Mouse (Mus musculus): ENCODE data around the gene Klhl5. TPM values are rescaled to one million over a fixed set of nuclear protein-coding genes. Genes with fewer than 3 reads are reported as not detected.

Klhl5 gene
- total RNA-seq, 1 experiment: 5.0 TPM

DNA sequence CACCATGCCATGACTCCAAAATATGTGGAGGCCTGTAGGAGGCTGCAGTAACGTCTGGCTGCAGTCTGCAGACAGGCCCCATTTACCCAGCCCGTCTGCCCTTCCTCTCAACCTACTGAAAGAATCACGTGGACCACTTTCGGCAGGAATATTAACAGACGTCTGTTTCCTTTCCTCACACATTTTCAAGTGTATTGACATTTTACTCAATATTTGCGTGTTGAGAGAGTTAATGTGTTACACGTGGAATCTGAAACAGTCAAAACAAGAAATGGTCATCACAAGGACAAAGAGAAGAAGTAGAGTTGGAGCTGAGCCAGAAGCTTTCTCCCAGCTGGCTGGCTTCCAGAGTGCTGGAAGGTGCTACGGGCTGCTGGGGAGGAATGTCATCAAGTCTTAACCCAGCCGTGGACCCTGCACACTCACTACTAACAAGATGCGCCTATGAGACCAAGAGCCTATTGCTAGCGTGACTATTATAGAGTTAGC lies 69.7 kb downstream of the Klhl5 start:
- Histone ChIP-seq H3K9me3 (ENCODE audit: control insufficient read depth, insufficient read depth, low read depth, low read length) (no peaks in the 10 kb centered on the region), H3K4me1 (ENCODE audit: control insufficient read depth in 2 of 2, insufficient read depth in 2 of 2, low read length in 2 of 2, poor library complexity in 1 of 2) (peaks cover 0 to 4% of the 10 kb centered on the region in 2 experiments; a peak in 2 of 4 replicates), H3K27ac (ENCODE audit: insufficient read depth, low read depth, low read length, poor library complexity, severe bottlenecking) (no peak overlapping the region), H3K4me3 (ENCODE audit: insufficient read depth in 1 of 2, low read depth in 1 of 2, low read length in 2 of 2, poor library complexity in 1 of 2, severe bottlenecking in 1 of 2) (no peak overlapping the region), H3K9ac (ENCODE audit: insufficient read depth, low read depth, low read length, poor library complexity, severe bottlenecking) (no peak overlapping the region), H3K36me3 (ENCODE audit: control insufficient read depth, insufficient read depth, low read length, poor library complexity, severe bottlenecking) (no peaks in the 10 kb centered on the region)
- TF ChIP-seq MAFK (IDR thresholded peaks at IDR 0.05; ENCODE audit: insufficient read depth, low read depth, low read length) (no peak), ZC3H11A (IDR thresholded peaks at IDR 0.05; ENCODE audit: borderline replicate concordance, low read depth, low read length) (no peak), CHD2 (IDR thresholded peaks at IDR 0.05; ENCODE audit: low read depth, low read length) (no peak), ZNF384 (IDR thresholded peaks at IDR 0.05; ENCODE audit: low read depth, low read length) (no peak), HCFC1 (IDR thresholded peaks at IDR 0.05; ENCODE audit: borderline replicate concordance, insufficient read depth, low read length) (no peak)
- DNase-seq (ENCODE audit: low read depth, low spot score): no peak
- in situ Hi-C loops (cut with MboI; ENCODE audit: low sequenced_read_pairs in 2 of 2, unreplicated experiment in 2 of 2): no loop called here

DNA sequence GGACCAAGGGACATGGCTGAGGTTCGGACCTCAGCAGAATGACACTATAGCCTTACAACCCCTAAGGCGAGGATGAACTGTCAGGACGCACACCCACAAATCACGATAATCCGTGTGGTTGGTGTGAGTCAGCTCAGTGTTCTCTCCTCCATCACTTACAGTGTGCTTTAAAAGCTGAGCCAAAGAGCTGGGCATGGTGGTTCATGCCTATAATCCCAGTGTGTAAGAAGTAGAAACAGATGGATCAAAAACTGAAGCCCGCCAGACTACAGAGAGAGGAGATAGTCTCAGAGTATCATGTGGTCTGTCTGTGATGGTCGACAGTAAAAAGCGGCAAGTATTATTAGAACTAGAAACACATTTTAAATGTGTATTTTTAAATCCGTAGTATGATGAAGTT lies 71.1 kb downstream of the Klhl5 start:
- TF ChIP-seq MAFK (IDR thresholded peaks at IDR 0.05; ENCODE audit: insufficient read depth, low read depth, low read length): no peak
- no peak for TF ChIP-seq HCFC1 (IDR thresholded peaks at IDR 0.05; ENCODE audit: borderline replicate concordance, insufficient read depth, low read length)
- no peak for TF ChIP-seq ZNF384 (IDR thresholded peaks at IDR 0.05; ENCODE audit: low read depth, low read length)
- TF ChIP-seq CHD2 (IDR thresholded peaks at IDR 0.05; ENCODE audit: low read depth, low read length): no peak
- no peak for TF ChIP-seq ZC3H11A (IDR thresholded peaks at IDR 0.05; ENCODE audit: borderline replicate concordance, low read depth, low read length)
- Histone ChIP-seq H3K4me3 (ENCODE audit: insufficient read depth in 1 of 2, low read depth in 1 of 2, low read length in 2 of 2, poor library complexity in 1 of 2, severe bottlenecking in 1 of 2) (no peak overlapping the region), H3K27ac (ENCODE audit: insufficient read depth, low read depth, low read length, poor library complexity, severe bottlenecking) (no peak overlapping the region), H3K36me3 (ENCODE audit: control insufficient read depth, insufficient read depth, low read length, poor library complexity, severe bottlenecking) (no peaks in the 10 kb centered on the region), H3K9me3 (ENCODE audit: control insufficient read depth, insufficient read depth, low read depth, low read length) (no peaks in the 10 kb centered on the region), H3K9ac (ENCODE audit: insufficient read depth, low read depth, low read length, poor library complexity, severe bottlenecking) (no peak overlapping the region), H3K4me1 (ENCODE audit: control insufficient read depth in 2 of 2, insufficient read depth in 2 of 2, low read length in 2 of 2, poor library complexity in 1 of 2) (peaks cover 0 to 4% of the 10 kb centered on the region in 2 experiments; a peak in 2 of 4 replicates)
- no peak for DNase-seq (ENCODE audit: low read depth, low spot score)
- in situ Hi-C loops (cut with MboI; ENCODE audit: low sequenced_read_pairs in 2 of 2, unreplicated experiment in 2 of 2): no loop called here

DNA sequence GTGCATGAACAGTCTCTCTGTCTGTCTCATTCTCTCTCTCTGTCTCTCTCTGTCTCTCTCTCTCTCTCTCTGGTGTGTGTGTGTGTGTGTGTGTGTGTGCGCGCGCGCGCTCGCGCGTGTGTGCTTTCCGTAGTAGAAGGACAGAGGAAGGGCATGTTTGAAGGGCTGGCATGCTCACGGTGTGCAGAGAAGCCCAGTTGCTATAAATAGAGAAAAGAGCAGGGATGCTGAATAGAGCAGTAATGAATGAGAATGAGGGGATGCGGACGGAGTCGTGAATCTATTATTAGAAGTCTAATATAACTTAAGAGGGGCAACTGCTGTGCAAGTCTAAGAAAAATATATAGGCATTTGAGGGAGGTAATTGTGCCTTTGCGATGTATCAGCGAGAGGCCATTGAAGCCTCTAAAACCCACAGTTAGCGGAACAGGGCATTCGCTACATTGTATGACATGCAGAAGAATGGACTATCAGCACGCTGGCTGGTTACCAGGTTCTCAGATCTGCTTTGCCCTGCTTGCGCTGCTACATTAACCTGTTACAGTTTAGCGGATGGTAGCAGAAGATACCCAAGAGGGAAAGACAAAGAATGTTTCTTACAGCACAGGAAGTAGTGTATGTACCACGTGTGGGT lies 73.9 kb downstream of the Klhl5 start:
- in situ Hi-C loops (cut with MboI; ENCODE audit: low sequenced_read_pairs in 2 of 2, unreplicated experiment in 2 of 2): no loop called here
- H3K4me3 ChIP-seq (ENCODE audit: insufficient read depth in 1 of 2, low read depth in 1 of 2, low read length in 2 of 2, poor library complexity in 1 of 2, severe bottlenecking in 1 of 2): no peak overlapping the region
- no peak overlapping the region for H3K27ac ChIP-seq (ENCODE audit: insufficient read depth, low read depth, low read length, poor library complexity, severe bottlenecking)
- no peak for DNase-seq (ENCODE audit: low read depth, low spot score)
- no peak for TF ChIP-seq ZC3H11A (IDR thresholded peaks at IDR 0.05; ENCODE audit: borderline replicate concordance, low read depth, low read length)
- H3K4me1 ChIP-seq (ENCODE audit: control insufficient read depth in 2 of 2, insufficient read depth in 2 of 2, low read length in 2 of 2, poor library complexity in 1 of 2): no peaks in the 10 kb centered on the region
- H3K9ac ChIP-seq (ENCODE audit: insufficient read depth, low read depth, low read length, poor library complexity, severe bottlenecking): no peak overlapping the region
- no peaks in the 10 kb centered on the region for H3K9me3 ChIP-seq (ENCODE audit: control insufficient read depth, insufficient read depth, low read depth, low read length)
- H3K36me3 ChIP-seq (ENCODE audit: control insufficient read depth, insufficient read depth, low read length, poor library complexity, severe bottlenecking): no peaks in the 10 kb centered on the region

DNA sequence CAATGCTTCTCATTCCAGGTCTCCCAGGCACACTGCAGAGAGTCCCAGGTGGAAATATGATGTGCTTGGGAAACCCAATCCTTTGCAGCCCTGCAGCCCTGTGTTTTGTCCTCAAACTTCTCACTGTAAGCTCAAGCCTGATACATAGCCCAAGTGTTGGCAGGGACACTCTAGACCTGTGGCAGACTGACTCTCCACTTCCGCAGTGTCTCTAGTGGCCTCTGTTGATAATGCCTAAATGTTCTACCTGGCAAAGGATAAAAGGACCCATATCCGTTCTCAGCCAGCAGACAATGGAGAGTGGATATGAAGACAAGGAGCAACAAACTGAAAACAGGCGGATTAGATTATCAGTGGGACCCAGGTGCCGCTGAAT lies 74.4 kb downstream of the Klhl5 start:
- Histone ChIP-seq H3K9me3 (ENCODE audit: control insufficient read depth, insufficient read depth, low read depth, low read length) (no peaks in the 10 kb centered on the region), H3K27ac (ENCODE audit: insufficient read depth, low read depth, low read length, poor library complexity, severe bottlenecking) (no peak overlapping the region), H3K36me3 (ENCODE audit: control insufficient read depth, insufficient read depth, low read length, poor library complexity, severe bottlenecking) (no peaks in the 10 kb centered on the region), H3K4me3 (ENCODE audit: insufficient read depth in 1 of 2, low read depth in 1 of 2, low read length in 2 of 2, poor library complexity in 1 of 2, severe bottlenecking in 1 of 2) (no peak overlapping the region), H3K4me1 (ENCODE audit: control insufficient read depth in 2 of 2, insufficient read depth in 2 of 2, low read length in 2 of 2, poor library complexity in 1 of 2) (no peaks in the 10 kb centered on the region), H3K9ac (ENCODE audit: insufficient read depth, low read depth, low read length, poor library complexity, severe bottlenecking) (no peak overlapping the region)
- no peak for TF ChIP-seq ZNF384 (IDR thresholded peaks at IDR 0.05; ENCODE audit: low read depth, low read length)
- no peak for TF ChIP-seq MAFK (IDR thresholded peaks at IDR 0.05; ENCODE audit: insufficient read depth, low read depth, low read length)
- no peak for TF ChIP-seq CHD2 (IDR thresholded peaks at IDR 0.05; ENCODE audit: low read depth, low read length)
- TF ChIP-seq ZC3H11A (IDR thresholded peaks at IDR 0.05; ENCODE audit: borderline replicate concordance, low read depth, low read length): no peak
- no peak for TF ChIP-seq HCFC1 (IDR thresholded peaks at IDR 0.05; ENCODE audit: borderline replicate concordance, insufficient read depth, low read length)
- in situ Hi-C loops (cut with MboI; ENCODE audit: low sequenced_read_pairs in 2 of 2, unreplicated experiment in 2 of 2): no loop called here
- no peak for DNase-seq (ENCODE audit: low read depth, low spot score)

DNA sequence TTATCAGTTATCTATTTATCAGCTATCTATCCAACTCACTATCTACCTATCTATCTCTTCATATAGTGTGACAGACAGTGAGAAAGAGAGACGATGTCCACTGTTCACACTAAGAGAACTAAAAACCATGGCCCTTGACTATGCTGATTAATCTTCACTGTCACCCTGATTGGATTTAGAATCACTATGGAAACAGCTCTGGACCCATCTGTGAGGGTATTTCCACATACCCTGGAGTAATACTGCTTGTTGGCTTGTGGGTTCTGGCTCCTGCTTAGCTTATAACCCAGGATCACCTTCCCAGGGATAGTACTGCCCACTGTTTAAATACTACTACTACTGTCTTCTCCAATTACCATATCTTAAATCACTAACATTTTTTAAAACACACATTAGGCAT lies 74.9 kb downstream of the Klhl5 start:
- in situ Hi-C loops (cut with MboI; ENCODE audit: low sequenced_read_pairs in 2 of 2, unreplicated experiment in 2 of 2): no loop called here
- no peak overlapping the region for H3K4me3 ChIP-seq (ENCODE audit: insufficient read depth in 1 of 2, low read depth in 1 of 2, low read length in 2 of 2, poor library complexity in 1 of 2, severe bottlenecking in 1 of 2)
- H3K9me3 ChIP-seq (ENCODE audit: control insufficient read depth, insufficient read depth, low read depth, low read length): no peaks in the 10 kb centered on the region
- no peak for TF ChIP-seq ZC3H11A (IDR thresholded peaks at IDR 0.05; ENCODE audit: borderline replicate concordance, low read depth, low read length)
- no peak overlapping the region for H3K9ac ChIP-seq (ENCODE audit: insufficient read depth, low read depth, low read length, poor library complexity, severe bottlenecking)
- H3K4me1 ChIP-seq (ENCODE audit: control insufficient read depth in 2 of 2, insufficient read depth in 2 of 2, low read length in 2 of 2, poor library complexity in 1 of 2): no peaks in the 10 kb centered on the region
- no peaks in the 10 kb centered on the region for H3K36me3 ChIP-seq (ENCODE audit: control insufficient read depth, insufficient read depth, low read length, poor library complexity, severe bottlenecking)
- DNase-seq (ENCODE audit: low read depth, low spot score): no peak
- no peak overlapping the region for H3K27ac ChIP-seq (ENCODE audit: insufficient read depth, low read depth, low read length, poor library complexity, severe bottlenecking)

Measured in ES-E14 (cell line).